Mouse (Mus musculus) forebrain, embryonic 12.5 days (tissue): ENCODE measurements around the gene Polr3b. TPM values are rescaled to one million over a fixed set of nuclear protein-coding genes. Genes with fewer than 3 reads are reported as not detected.

Source experiments
- ATAC-seq: fragments of 200-750 bp; cut with Nextera tagmentation; 2 replicates; pipeline ENCODE4 v1.8.0; 2017; ENCODE audit warnings: moderate TSS enrichment; ENCODE audit not compliant: low FRiP score
- H3K27ac ChIP-seq: fragments of 300-500 bp; sonication (generic); 2 replicates; pipeline ENCODE4 v1.5.1; 2016; ENCODE audit warnings: mild to moderate bottlenecking
- H3K27me3 ChIP-seq: fragments of 300-500 bp; sonication (generic); 2 replicates; pipeline ENCODE4 v1.6.1; 2016; ENCODE audit warnings: mild to moderate bottlenecking
- H3K36me3 ChIP-seq: fragments of 300-500 bp; sonication (generic); replicated peaks from 2 replicates; pipeline ENCODE4 v1.6.1; 2016; ENCODE audit warnings: mild to moderate bottlenecking
- H3K4me1 ChIP-seq: fragments of 300-500 bp; sonication (generic); 2 replicates; pipeline ENCODE4 v1.6.1; 2016
- H3K4me2 ChIP-seq: fragments of 300-500 bp; sonication (generic); 2 replicates; pipeline ENCODE4 v1.6.1; 2016; ENCODE audit warnings: mild to moderate bottlenecking, moderate library complexity
- H3K4me3 ChIP-seq: fragments of 300-500 bp; sonication (generic); replicated peaks from 2 replicates; pipeline ENCODE4 v1.5.1; 2016; ENCODE audit warnings: mild to moderate bottlenecking
- H3K9ac ChIP-seq: fragments of 300-500 bp; sonication (generic); 2 replicates; pipeline ENCODE4 v1.6.1; 2016; ENCODE audit warnings: mild to moderate bottlenecking
- H3K9me3 ChIP-seq: fragments of 300-500 bp; sonication (generic); 2 replicates; pipeline ENCODE4 v1.6.1; 2016
- WGBS: fragments of 180-500 bp; shearing (Covaris S2); methylation state at CpG from one replicate; pipeline ENCODE4 v1.1.7; 2016; 5-methylcytosine and 5-hydroxymethylcytosine counted together
- polyA plus RNA-seq: library from polyadenylated mRNA; unstranded; fragments of >200 nt; fragmentation: Nextera tagmentation; extraction: Ambion mirVana; gene quantifications from 2 replicates; pipeline ENCODE4 v1.2.1, GENCODE M21; 2016

Polr3b gene
- polyA plus RNA-seq, 1 experiment from 2014 or later, result 18.0 TPM

DNA sequence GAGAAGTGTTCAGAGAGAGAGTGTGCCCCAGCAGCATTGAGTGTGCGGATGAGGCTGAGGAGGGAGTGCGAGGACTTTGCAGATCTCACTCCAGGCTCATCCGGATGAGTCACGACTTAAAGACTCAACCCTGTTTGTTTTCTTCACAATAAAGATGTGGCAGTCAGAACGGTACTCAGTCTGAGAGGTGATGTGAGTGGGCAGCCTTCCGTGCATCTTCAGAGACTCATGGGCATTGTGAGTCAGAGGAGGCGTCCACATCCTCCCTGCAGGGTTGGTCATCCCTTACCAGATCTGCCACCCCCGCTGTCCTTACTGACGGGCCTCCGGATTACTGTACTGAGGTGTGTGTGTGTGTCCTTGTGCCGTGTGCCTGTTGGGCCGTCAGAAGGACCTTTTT is 104.9 kb downstream of the Polr3b start:
- 93% methylated on average over 12 of the region's 12 CpGs for WGBS
- ATAC-seq, result no peak
- Histone ChIP-seq H3K27me3 (0 out of 2 replicates have a peak, but pooled peaks cover 3% of the 10 kb centered on the region), H3K27ac (no peak overlapping the region), H3K4me1 (peaks cover 12% of the 10 kb centered on the region), H3K9me3 (no peaks in the 10 kb centered on the region), H3K36me3 (0 out of 2 replicates have a peak, but pooled peaks cover 7% of the 10 kb centered on the region), H3K4me2 (no peak overlapping the region), H3K9ac (no peak overlapping the region), H3K4me3 (no peak overlapping the region)

- Histone ChIP-seq H3K27ac (no peak overlapping the region), H3K4me3 (no peak overlapping the region), H3K9me3 (no peaks in the 10 kb centered on the region), H3K36me3 (0 out of 2 replicates have a peak, but pooled peaks cover 7% of the 10 kb centered on the region), H3K9ac (no peak overlapping the region), H3K4me1 (peaks cover 5% of the 10 kb centered on the region; the same call in 1 of the 2 replicates), H3K27me3 (0 out of 2 replicates have a peak, but pooled peaks cover 3% of the 10 kb centered on the region), H3K4me2 (no peak overlapping the region)
- no peak for ATAC-seq
- 86% methylated on average over 4 of the region's 4 CpGs for WGBS
These were observed 105.7 kb downstream of the Polr3b start for GRCm38 (mm10) chr10:84727760-84728159.

DNA sequence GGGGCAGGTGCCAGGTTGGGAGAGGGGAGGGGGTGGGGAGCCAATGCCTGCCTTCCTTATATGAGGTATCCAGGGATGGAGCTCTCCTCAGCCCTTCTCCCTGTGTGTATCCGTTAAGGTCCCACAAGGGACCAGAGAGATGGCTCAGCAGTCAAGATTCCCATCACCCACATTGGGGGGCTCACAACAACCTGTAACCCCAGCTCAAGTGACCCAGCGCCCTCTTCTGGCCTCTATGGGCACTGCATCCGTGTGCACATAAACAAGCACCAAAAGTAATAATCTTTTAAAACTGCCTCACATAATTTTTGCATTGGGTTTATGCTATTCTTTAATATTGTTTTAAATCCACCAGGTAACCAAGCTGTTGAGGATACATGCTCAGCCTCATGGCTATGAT is 108.0 kb downstream of the Polr3b start:
- ATAC-seq, result no peak
- H3K27ac ChIP-seq, result no peak overlapping the region
- 0 out of 2 replicates have a peak, but pooled peaks cover 7% of the 10 kb centered on the region for H3K36me3 ChIP-seq
- H3K9ac ChIP-seq, result no peak overlapping the region
- H3K4me3 ChIP-seq, result no peak overlapping the region
- WGBS, result 87% methylated on average over 3 of the region's 3 CpGs
- H3K9me3 ChIP-seq, result no peaks in the 10 kb centered on the region
- H3K4me2 ChIP-seq, result no peak overlapping the region
- H3K27me3 ChIP-seq, result peaks cover 6% of the 10 kb centered on the region; the same call in 1 of the 2 replicates
- no peaks in the 10 kb centered on the region for H3K4me1 ChIP-seq

- 0 out of 2 replicates have a peak, but pooled peaks cover 7% of the 10 kb centered on the region for H3K36me3 ChIP-seq
- no peak overlapping the region for H3K9ac ChIP-seq
- WGBS, result 91% methylated on average over 9 of the region's 9 CpGs
- H3K27me3 ChIP-seq, result peaks cover 7% of the 10 kb centered on the region; the same call in 1 of the 2 replicates
- no peak for ATAC-seq
- H3K4me2 ChIP-seq, result no peak overlapping the region
- no peaks in the 10 kb centered on the region for H3K4me1 ChIP-seq
- H3K27ac ChIP-seq, result no peak overlapping the region
- no peaks in the 10 kb centered on the region for H3K9me3 ChIP-seq
- H3K4me3 ChIP-seq, result no peak overlapping the region
These were observed 108.9 kb downstream of the Polr3b start for GRCm38 (mm10) chr10:84730956-84731355.

- WGBS, result 80% methylated on average over 6 of the region's 6 CpGs
- no peak for ATAC-seq
- H3K27me3 ChIP-seq, result peaks cover 7% of the 10 kb centered on the region; the same call in 1 of the 2 replicates
- no peak overlapping the region for H3K4me2 ChIP-seq
- H3K9me3 ChIP-seq, result no peaks in the 10 kb centered on the region
- no peaks in the 10 kb centered on the region for H3K4me1 ChIP-seq
- H3K36me3 ChIP-seq, result no peaks in the 10 kb centered on the region
- H3K4me3 ChIP-seq, result no peak overlapping the region
- no peak overlapping the region for H3K27ac ChIP-seq
- no peak overlapping the region for H3K9ac ChIP-seq
These were observed 111.4 kb downstream of the Polr3b start for GRCm38 (mm10) chr10:84733511-84733910.

DNA sequence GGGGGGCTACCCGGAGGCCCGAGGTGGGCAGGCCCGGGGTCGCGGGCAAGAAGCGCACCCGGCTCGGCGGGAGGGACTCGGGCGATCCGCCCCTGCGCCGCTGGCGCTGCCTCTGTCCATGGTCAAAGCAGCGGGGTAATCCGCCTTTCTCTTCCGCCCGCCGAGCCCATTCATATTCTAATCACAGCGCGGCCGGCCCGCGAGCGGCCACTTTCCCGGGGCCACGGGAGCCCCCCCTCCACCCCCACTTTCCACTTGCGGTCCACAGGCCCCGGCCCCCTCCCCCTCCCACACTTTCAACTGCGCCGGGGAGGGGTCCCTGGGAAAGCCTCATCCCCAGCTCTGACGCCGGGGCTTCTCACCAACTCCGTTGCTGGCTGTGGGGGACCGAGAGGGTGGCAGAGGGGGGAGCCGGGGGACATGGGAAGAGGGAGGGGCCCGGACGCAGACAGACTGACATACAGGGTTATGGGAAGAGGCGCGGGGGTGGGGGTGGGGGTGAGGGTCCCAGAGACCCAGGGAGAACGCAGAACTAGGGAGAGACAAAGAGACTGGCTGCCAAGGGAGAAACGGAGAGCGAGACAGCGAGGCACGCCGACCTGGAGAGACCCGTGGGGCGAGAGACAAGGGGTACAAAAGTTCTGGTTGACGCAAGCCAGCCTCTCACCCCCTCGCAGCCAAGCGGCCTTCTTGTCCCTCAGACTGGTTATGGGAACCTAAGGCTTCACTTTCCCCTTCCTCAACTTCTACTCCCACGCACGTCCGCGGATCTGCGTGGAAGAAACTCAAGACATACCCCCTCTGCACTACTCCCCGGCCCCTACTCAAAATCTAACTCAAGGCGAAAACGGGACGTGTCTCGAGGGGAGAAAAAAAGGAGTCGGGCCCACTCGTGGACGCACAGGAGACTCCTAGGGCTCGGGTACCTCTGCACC is 133.0 kb downstream of the Polr3b start:
- Histone ChIP-seq H3K27me3 (peaks cover 69% of the 10 kb centered on the region), H3K4me3 (peak overlapping the region; percentile 55), H3K9me3 (no peaks in the 10 kb centered on the region), H3K36me3 (no peaks in the 10 kb centered on the region), H3K4me2 (peak overlapping the region; percentile 67), H3K9ac (peak overlapping the region; percentile 73), H3K4me1 (peaks cover 61% of the 10 kb centered on the region), H3K27ac (peak overlapping the region; percentile 96)
- ATAC-seq, result peak; percentile 68
- WGBS, result under 1% methylated on average over 61 of the region's 66 CpGs

DNA sequence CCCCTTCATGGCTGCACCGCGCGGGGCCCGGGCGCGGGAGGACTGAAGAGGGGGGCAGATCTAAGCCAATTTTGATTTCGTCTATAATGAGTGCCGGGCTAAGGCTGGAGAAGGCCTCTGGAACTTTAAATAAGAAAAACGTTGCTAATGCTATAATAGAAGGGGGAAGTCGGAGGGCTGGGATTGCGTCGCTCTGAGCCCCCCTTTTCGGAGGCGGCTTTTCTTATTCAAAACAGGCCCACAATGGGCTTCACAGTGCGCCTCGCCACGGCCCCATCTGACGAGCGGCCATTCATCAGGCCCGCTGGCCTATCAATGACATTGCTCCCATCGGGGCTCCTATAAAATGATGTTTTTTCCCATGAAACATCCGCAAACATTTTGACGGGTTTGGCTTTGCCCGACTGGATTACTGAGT is 133.7 kb downstream of the Polr3b start, which contains the start of gene Rfx4:
Gene Rfx4, plus strand, starts transcription at position 277 of the 418 bp plus-strand sequence.
- Histone ChIP-seq H3K9ac (peak within 1 kb of the TSS; percentile 73), H3K36me3 (no peaks in the 10 kb centered on the region), H3K4me1 (peaks cover 67% of the 10 kb centered on the region), H3K27me3 (peaks cover 71% of the 10 kb centered on the region), H3K9me3 (no peaks in the 10 kb centered on the region), H3K4me2 (peak within 1 kb of the TSS; percentile 67), H3K27ac (peak within 1 kb of the TSS; percentile 96), H3K4me3 (peak within 1 kb of the TSS; percentile 55)
- peak; percentile 75 for ATAC-seq
- under 1% methylated on average over 24 of the region's 24 CpGs for WGBS

DNA sequence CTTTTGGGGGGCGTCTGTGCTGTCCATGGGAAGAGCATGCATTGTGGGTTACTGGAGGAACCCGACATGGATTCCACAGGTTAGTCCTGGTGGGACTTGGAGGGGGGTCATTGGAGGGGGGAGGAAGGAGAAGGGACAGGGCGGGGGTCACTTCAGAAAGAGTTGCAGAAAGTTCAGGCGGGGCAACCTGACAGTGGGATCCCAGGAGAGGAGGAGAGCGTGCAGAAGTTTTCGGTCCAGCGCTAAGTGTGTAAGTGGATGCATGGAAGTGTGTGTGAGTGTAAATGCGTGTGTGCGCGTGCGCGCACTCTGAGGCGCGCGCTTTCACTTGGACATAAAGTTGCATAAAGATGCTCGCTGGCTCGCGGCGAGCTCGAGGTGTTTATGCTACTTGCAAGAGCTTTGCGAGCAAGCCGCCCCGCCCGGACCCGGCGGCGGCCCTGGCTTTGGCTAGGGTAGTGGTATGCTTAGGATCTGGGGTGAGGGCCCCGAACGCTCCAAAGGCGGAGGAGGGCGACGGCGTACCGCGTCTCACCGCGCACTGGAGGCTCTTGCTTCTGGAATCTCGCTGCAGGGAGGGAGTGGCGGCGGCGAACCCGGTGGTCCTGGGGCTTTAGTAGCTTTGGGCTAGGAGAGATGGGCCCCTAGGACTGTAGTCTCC is 134.5 kb downstream of the Polr3b start:
- peaks cover 71% of the 10 kb centered on the region for H3K27me3 ChIP-seq
- WGBS, result under 1% methylated on average over 42 of the region's 42 CpGs

GRCm38 (mm10) chr10:84757426-84758199 is 135.5 kb downstream of the Polr3b start:
- H3K9ac ChIP-seq, result peak overlapping the region; percentile 73
- 4% methylated on average over 22 of the region's 22 CpGs for WGBS
- H3K4me2 ChIP-seq, result peak overlapping the region; percentile 67
- H3K4me3 ChIP-seq, result peak overlapping the region; percentile 55
- peak overlapping the region; percentile 96 for H3K27ac ChIP-seq
- H3K27me3 ChIP-seq, result peaks cover 72% of the 10 kb centered on the region
- H3K9me3 ChIP-seq, result no peaks in the 10 kb centered on the region
- no peaks in the 10 kb centered on the region; the same call in 1 of the 2 replicates for H3K36me3 ChIP-seq
- peaks cover 70% of the 10 kb centered on the region for H3K4me1 ChIP-seq
- no peak for ATAC-seq

More for the DNA sequence above, 134.5 kb downstream of the Polr3b start:
- no peaks in the 10 kb centered on the region for H3K9me3 ChIP-seq
- peak overlapping the region; percentile 55 for H3K4me3 ChIP-seq
- H3K4me1 ChIP-seq, result peaks cover 69% of the 10 kb centered on the region
- no peaks in the 10 kb centered on the region for H3K36me3 ChIP-seq
- H3K27ac ChIP-seq, result peak overlapping the region; percentile 96
- peak; percentile 11; the same call in 1 of the 2 replicates for ATAC-seq
- peak overlapping the region; percentile 67 for H3K4me2 ChIP-seq
- H3K9ac ChIP-seq, result peak overlapping the region; percentile 73

- Histone ChIP-seq H3K27ac (no peak overlapping the region), H3K4me1 (peaks cover 75% of the 10 kb centered on the region), H3K4me3 (peak overlapping the region; percentile 55), H3K36me3 (no peaks in the 10 kb centered on the region; the same call in 1 of the 2 replicates), H3K9ac (peak overlapping the region; percentile 73), H3K4me2 (peak overlapping the region; percentile 67), H3K9me3 (no peaks in the 10 kb centered on the region), H3K27me3 (peaks cover 72% of the 10 kb centered on the region)
- no peak for ATAC-seq
- WGBS, result 5% methylated on average over 5 of the region's 5 CpGs
These were observed 136.0 kb downstream of the Polr3b start for GRCm38 (mm10) chr10:84758200-84758468.

- Histone ChIP-seq H3K9ac (peak overlapping the region; percentile 73), H3K4me1 (peaks cover 77% of the 10 kb centered on the region), H3K4me2 (peak overlapping the region; percentile 67), H3K27ac (peak overlapping the region; percentile 61), H3K9me3 (no peaks in the 10 kb centered on the region), H3K36me3 (no peaks in the 10 kb centered on the region; the same call in 1 of the 2 replicates), H3K27me3 (peaks cover 71% of the 10 kb centered on the region), H3K4me3 (peak overlapping the region; percentile 55)
- under 1% methylated on average over 51 of the region's 51 CpGs for WGBS
- ATAC-seq, result no peak
These were observed 136.7 kb downstream of the Polr3b start for GRCm38 (mm10) chr10:84758483-84759431.
